Mouse (Mus musculus): ENCODE data around the gene Slc25a10. TPM values are rescaled to one million over a fixed set of nuclear protein-coding genes. Genes with fewer than 3 reads are reported as not detected.

Slc25a10 gene
- 42.9 and 47.1 TPM in 2 replicates for polyA plus RNA-seq (2012; rRNA removed)

DNA sequence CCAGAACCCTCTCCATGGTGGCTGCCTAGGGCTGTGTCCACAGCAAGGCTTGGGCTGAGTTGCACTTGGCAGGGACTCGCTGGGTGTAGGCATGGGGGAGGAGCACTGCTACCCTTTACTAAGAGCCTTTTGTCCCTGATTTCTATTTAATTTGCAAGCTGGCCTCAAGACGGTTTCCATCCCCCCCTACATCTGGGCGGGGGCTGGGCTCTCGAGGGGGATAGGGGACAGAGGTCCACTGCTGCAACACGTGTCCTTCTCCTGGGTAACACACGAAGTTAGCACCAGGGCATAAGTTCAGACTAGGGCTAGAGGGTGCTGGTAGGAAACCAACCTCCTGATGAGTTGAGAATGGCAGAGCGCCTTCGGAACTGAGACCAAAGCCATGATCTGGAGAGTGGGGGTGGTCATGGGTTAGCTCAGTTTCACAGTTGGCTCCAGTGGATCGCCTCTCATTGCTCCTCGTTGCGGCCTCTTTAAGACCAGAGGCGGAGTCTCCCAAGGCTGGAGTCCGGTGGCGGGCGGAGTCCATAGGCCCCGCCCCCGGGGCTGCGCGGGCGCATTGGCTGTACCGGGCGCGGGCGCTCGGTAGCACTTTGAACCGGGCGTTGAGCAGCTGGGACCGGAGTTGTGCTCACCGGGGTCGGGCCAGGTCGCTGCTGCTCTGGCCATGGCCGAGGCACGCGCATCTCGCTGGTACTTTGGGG lies at the start of gene Slc25a10:
Gene Slc25a10, plus strand, starts transcription at position 524 of the 707 bp plus-strand sequence.

DNA sequence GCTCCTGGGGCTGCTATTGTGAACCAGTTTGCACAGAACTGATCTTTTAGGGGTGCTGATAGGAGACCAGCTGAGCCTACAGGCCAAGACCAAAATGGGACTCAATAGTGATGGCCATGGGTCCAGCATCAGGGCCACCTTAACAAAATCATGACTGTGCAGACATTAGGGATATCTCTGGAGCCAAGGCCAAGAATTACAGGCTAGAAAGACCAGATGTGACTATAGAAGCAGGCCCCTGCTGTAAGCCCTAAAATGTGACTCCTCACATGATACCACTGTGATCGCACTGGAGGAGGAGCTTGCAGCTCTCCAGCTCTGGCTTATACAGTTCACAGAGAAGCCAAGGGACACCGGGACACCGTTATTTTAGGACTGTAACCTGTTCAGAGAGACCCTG lies 49.3 kb upstream of the Slc25a10 start, which contains the start of gene Tspan10:
Gene Tspan10, plus strand, starts transcription at position 301 of the 400 bp plus-strand sequence.

DNA sequence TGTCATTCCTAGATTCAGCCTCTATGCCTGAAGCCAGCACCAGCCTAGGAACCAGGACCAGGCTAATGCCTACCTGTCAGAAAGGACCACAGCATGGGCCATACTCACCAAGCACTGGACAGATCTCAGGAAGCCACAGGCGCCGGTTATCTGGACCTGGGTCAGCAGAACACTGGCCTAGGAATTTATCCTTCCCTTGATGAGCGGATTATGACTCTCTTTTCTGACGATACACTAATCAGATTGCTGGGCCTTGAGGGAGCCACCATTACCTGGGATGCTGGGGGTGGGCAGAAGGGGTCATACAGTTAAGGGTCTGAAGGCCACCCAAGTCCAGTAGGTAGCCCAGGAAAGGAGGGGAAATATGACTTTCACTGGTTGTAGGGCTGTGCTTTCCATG lies 38.3 kb upstream of the Slc25a10 start, which contains the start of gene Pde6g:
Gene Pde6g, minus strand, starts transcription at position 195 of the 400 bp plus-strand sequence.

DNA sequence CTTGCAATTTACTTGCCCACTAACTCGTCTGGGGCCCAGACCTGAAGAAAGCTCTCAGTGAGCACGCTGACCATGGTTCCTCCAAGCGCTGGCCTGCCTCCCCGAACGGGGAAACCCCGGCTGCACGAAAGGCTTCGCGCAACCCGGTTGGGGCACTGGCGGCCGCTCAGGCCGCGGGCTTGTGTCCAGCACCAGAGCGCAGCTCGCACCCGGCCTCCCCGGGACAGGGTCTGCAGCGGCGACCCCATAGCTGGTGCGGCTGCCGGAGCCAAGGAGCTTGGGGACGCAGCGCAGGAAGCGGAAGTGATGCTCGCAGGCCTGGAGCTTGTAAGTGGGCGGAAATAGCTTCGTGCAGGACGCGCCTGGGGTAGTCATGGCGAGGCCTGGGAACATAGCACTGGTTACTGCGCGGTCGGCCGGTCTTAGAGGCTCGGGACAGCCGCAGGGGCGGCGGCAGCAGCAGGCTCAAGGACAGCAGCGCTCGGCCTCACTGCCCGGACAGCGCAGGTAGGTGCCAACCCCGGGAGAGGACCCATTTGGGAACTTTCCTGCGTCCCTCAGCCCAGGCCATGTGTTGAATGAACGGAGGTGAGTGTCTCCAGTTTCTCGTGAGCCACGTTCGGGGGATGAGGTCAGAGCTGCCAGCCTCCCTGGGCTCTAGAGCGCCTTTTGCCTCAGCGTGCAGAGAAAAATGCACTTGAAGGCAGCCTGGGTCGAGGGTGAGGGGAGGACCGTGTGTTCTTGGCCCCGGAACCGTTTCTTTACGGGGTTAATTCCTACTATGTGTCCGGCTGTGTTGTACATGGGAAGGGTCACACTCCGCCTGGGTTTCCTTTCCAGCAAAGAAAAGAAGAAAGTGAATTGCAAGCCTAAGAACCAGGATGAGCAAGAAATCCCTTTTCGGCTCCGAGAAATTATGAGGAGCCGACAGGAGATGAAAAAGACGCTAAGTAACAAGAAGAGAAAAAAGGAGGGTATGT lies 33.6 kb upstream of the Slc25a10 start, which contains the start of the genes Oxld1 and Ccdc137:
Gene Oxld1, minus strand, starts transcription at position 297 of the 980 bp plus-strand sequence.
Gene Ccdc137, plus strand, starts transcription at position 344 of the 980 bp plus-strand sequence.

DNA sequence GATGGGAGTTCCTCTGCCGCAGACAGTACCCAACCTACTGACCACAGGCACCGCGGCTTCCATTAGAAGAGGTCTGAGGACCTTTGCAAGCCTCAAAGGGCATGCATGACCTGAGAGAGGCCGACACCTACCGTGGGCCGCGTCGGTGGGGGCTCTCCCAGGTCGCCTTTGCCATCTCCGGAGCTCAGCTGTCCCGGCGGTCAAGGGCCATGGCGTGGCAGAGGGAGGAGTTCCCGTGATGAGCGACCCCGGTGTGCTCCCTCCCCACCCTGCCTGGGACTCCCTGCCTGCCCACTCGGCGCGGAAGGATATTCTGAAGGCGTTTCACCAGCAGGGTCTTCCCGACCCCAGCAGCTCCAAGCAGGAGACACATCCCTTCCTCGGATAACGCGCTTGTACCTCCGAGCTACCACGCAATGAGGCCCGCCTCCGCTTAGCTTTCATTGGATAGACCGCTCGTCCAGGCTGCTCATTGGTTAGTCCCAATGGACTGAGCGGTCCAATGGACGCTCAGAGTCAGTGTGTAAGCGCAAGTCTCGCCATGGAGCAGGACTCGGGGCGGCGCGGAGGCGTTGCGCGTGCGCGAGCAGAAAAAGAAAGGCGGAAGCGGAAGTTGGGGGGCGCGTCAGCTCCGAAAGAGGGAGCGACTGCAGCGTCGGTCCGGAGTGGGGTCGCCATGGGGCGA lies 24.4 kb upstream of the Slc25a10 start, which contains the start of gene Arl16:
Gene Arl16, minus strand, starts transcription at position 557 of the 685 bp plus-strand sequence.

DNA sequence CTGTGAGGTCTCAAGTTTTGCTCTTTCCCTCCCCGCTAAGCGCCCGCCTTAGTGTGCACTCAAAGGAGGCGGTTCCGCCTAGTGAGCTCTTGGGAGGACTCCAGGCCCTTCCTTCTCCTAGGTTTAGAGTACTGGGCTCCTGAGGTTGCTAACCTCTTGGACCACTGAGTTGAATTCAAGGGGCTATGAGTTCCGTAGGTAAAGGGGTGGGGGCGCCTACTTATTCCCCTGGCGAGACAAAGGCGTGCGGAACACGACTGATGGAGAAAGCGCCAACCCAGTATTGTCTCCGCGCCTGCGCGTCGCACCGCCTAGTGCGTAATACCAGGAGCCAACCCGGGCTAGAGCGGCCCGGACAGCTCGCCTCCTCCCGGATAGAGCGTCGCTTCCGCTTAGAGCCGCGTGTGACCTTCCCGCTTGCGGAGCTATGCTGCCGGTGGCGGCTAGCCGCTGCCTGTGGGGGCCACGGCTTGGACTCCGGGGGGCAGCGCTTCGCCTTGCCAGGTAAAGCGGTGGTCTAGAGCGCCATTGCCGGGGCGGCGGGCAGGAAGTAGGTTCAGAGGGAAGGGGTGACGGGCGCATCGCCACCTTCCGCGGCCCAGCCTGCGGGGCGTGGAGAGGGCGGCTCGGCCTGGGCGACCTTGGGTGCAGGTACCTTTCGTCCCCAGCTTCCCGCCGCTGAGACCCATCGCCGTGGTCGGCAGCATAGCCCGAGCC lies 7.2 kb upstream of the Slc25a10 start, which contains the start of gene Mrpl12:
Gene Mrpl12, plus strand, starts transcription at position 349 of the 717 bp plus-strand sequence.

DNA sequence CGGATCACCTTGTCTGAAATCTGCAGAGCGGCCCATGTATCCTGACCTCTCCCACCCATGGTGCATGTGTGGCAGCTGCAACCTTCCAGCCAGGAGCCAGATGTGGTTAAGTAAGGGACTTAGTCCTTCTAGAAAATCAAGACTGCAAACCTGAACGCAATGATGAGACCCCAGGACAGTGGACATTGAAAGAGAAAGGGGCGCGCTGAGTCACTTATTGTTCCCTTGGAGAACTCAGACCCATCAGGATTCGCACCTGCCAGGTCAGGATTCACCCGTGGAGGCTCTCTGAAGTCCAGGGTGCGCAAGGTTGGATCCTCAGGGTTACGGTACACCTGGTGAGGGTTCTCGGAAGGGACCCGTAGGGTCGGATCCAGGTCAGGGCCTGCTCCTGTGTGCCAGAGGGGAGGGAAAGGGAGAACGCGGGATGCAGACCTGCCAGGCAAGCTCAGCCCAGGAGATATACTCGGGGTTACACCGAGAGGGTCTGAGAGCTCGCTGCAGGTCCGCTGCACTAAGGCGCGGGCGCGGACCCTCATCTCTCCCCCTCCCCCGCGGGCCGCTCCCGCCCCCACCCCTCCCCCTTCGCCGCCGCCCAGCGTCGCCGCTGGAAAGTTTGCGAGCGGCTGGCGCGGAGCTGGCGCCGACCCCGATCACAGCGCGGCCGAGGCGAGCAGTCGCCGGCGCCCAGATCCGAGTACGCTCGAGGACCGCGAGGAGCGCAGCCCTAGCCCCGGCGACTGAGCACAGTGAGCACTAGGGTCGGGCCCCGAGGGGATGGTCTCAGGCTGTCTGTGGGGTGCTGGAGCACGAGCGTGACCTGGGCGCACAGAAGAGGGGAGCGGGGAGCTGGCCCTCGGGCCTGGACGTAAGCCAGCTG lies 38.7 kb downstream of the Slc25a10 start, which contains the start of gene Gcgr:
Gene Gcgr, plus strand, starts transcription at position 615 of the 880 bp plus-strand sequence.

Other genes starting within 250 kb of the Slc25a10 start
- gene Actg1, start 143.3 kb upstream of the Slc25a10 start, polyA plus RNA-seq (2012; rRNA removed): 1,737 and 2,132 TPM in 2 replicates
- 0.54 and 0.64 TPM in 2 replicates for gene Fscn2, start 130.3 kb upstream of the Slc25a10 start, polyA plus RNA-seq (2012; rRNA removed)
- 84.8 and 87.8 TPM in 2 replicates for gene Faap100, start 113.1 kb upstream of the Slc25a10 start, polyA plus RNA-seq (2012; rRNA removed)
- gene Nploc4, start 54.1 kb upstream of the Slc25a10 start, polyA plus RNA-seq (2012; rRNA removed): 49.9 and 50.5 TPM in 2 replicates
- 0.14 TPM in 1 of 2 replicates, not detected in the other for gene Tspan10, start 49.2 kb upstream of the Slc25a10 start, polyA plus RNA-seq (2012; rRNA removed)
- 0.29 and 0.44 TPM in 2 replicates for gene Pde6g, start 38.3 kb upstream of the Slc25a10 start, polyA plus RNA-seq (2012; rRNA removed)
- gene Oxld1, start 33.8 kb upstream of the Slc25a10 start, polyA plus RNA-seq (2012; rRNA removed): 8.3 and 9.0 TPM in 2 replicates
- gene Ccdc137, start 33.7 kb upstream of the Slc25a10 start, polyA plus RNA-seq (2012; rRNA removed): 34.1 and 34.7 TPM in 2 replicates
- gene Arl16, start 24.2 kb upstream of the Slc25a10 start, polyA plus RNA-seq (2012; rRNA removed): 40.3 and 40.8 TPM in 2 replicates
- gene Mrpl12, start 7.2 kb upstream of the Slc25a10 start, polyA plus RNA-seq (2012; rRNA removed): 101 and 106 TPM in 2 replicates
- 0.25 and 1.1 TPM in 2 replicates for gene Gcgr, start 38.9 kb downstream of the Slc25a10 start, polyA plus RNA-seq (2012; rRNA removed)
- gene Mcrip1, start 57.9 kb downstream of the Slc25a10 start, polyA plus RNA-seq (2012; rRNA removed): 208 and 216 TPM in 2 replicates
- 0.59 TPM in 1 of 2 replicates, not detected in the other for gene Ppp1r27, start 59.3 kb downstream of the Slc25a10 start, polyA plus RNA-seq (2012; rRNA removed)
- 209 and 309 TPM in 2 replicates for gene P4hb, start 81.4 kb downstream of the Slc25a10 start, polyA plus RNA-seq (2012; rRNA removed)
- 455 and 517 TPM in 2 replicates for gene Arhgdia, start 89.8 kb downstream of the Slc25a10 start, polyA plus RNA-seq (2012; rRNA removed)
- gene Alyref, start 106.5 kb downstream of the Slc25a10 start, polyA plus RNA-seq (2012; rRNA removed): 136 and 151 TPM in 2 replicates
- gene Anapc11, start 106.6 kb downstream of the Slc25a10 start, polyA plus RNA-seq (2012; rRNA removed): 168 and 170 TPM in 2 replicates
- 0.73 and 1.2 TPM in 2 replicates for gene Npb, start 116.6 kb downstream of the Slc25a10 start, polyA plus RNA-seq (2012; rRNA removed)
- gene Pcyt2, start 126.1 kb downstream of the Slc25a10 start, polyA plus RNA-seq (2012; rRNA removed): 272 and 279 TPM in 2 replicates
- 74.5 and 74.8 TPM in 2 replicates for gene Sirt7, start 133.4 kb downstream of the Slc25a10 start, polyA plus RNA-seq (2012; rRNA removed)
- gene Mafg, start 141.8 kb downstream of the Slc25a10 start, polyA plus RNA-seq (2012; rRNA removed): 52.3 and 57.4 TPM in 2 replicates
- gene Pycr1, start 151.9 kb downstream of the Slc25a10 start, polyA plus RNA-seq (2012; rRNA removed): 22.8 and 29.0 TPM in 2 replicates
- 0.11 and 0.58 TPM in 2 replicates for gene Myadml2, start 156.3 kb downstream of the Slc25a10 start, polyA plus RNA-seq (2012; rRNA removed)
- gene Notum, start 169.3 kb downstream of the Slc25a10 start, polyA plus RNA-seq (2012; rRNA removed): 1.9 and 3.2 TPM in 2 replicates
- gene Aspscr1, start 181.1 kb downstream of the Slc25a10 start, polyA plus RNA-seq (2012; rRNA removed): 88.0 and 94.4 TPM in 2 replicates
- gene Cenpx, start 221.9 kb downstream of the Slc25a10 start, polyA plus RNA-seq (2012; rRNA removed): 71.4 and 77.3 TPM in 2 replicates
- 125 and 127 TPM in 2 replicates for gene Lrrc45, start 222.1 kb downstream of the Slc25a10 start, polyA plus RNA-seq (2012; rRNA removed)
- gene Rac3, start 229.6 kb downstream of the Slc25a10 start, polyA plus RNA-seq (2012; rRNA removed): 346 and 390 TPM in 2 replicates
- gene Dcxr, start 235.4 kb downstream of the Slc25a10 start, polyA plus RNA-seq (2012; rRNA removed): 11.1 and 11.3 TPM in 2 replicates
- gene Cbr2, start 240.3 kb downstream of the Slc25a10 start, polyA plus RNA-seq (2012; rRNA removed): 0.57 and 5.7 TPM in 2 replicates